Mouse (Mus musculus) kidney, postnatal 14 days (tissue): ENCODE results near the gene Gsap.

Experiments used
- DNase-seq: peaks from one replicate; pipeline ENCODE4 v3.0.0; 2022; ENCODE audit warnings: mixed read lengths

Gene Gsap

DNA sequence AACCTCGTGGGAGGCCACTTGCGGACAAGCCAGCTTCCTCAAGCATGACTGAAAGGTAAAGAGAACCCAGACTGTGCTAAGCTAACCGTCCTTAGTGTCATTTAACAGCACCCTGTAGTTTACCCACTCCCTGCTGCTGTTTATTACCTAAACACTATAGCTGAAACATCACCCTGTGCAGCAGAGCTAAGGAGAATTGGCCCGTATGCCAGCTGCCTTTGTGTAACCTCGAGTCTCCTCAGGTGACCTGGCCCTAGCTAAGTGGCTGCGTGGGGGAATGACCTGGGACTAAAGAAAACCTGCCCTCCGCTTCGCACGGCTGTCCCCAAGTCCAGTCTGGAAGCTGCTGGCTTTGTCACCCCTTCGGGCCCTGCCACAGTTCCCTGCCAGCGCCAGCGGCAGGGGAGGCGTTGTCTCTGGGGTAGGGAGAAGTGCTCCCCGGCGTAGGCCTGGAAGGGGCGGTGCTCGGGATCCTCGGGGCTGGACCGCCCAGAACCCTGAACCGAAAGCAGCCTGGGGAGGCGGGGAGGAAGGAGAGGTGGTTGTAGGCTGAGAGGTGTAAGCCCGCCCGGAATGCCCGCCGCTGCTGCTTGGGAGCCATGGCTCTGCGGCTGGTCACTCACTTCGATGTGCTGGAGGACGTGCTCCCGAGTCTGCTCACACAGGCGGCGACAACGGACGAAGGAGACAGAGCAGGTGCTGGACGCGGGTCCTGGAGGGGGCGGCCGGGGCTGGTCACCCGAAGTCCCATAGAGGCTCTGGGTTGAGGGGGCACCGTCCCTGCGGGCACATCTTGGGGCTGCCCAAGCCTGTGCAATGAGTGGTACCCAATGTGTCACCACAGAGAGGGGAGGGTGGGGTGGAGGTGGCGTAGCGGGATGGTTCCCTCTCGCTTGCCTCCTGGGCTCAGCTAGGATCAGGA is at the start of gene Gsap:
Gsap (plus strand) TSS at position 492 of the 922 bp plus-strand sequence.
- DNase-seq: peak; percentile 82

- no peak for DNase-seq
These were observed 49.5 kb upstream of the Gsap start for GRCm38 (mm10) chr5:21136575-21136974.

DNA sequence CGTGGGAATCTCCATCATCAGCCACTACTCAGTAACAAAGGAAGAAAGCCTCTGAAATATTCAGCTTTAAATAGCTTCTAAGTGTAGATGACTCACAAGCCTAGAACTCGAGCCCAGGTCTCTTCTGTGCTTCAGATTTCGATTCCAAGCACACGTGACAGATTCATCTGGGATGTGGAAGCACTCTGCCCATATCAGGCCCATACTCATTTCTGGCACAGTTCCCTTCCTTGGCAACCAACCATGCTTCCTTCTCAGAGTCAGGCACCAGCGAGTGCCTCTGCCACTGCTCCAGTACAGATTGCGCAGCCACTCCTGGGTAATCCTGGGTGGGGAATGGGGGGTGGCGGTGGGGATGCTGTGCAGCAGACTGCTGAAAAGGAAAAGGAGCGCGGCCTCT is 46.5 kb upstream of the Gsap start:
- peak; percentile 54 for DNase-seq

- peak; percentile 38 for DNase-seq
These were observed 44.9 kb upstream of the Gsap start for GRCm38 (mm10) chr5:21141133-21141551.

GRCm38 (mm10) chr5:21141626-21142025 is 44.4 kb upstream of the Gsap start:
- no peak for DNase-seq

GRCm38 (mm10) chr5:21143032-21143431 is 43.0 kb upstream of the Gsap start:
- DNase-seq: no peak

GRCm38 (mm10) chr5:21144506-21145169 is 41.4 kb upstream of the Gsap start:
- peak; percentile 81 for DNase-seq

DNA sequence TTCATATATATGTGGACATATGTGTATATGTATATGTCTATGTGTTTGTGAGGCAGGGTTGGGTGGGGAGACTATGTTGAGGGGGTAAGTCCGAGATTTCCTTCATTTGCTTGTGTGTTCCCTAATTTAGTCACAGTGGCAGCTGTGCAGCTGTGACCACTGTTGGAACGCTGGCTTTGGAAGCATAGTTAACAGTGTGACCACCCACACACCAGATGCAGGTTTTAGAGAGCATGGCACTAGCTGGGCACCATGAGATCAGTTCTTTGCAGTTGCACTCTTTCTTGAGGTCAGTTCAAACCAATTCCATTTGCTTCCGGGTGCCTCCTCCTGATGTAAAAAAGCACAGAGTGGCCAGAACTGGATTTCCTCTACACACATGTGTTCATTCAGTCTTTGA is 37.7 kb upstream of the Gsap start:
- DNase-seq: no peak

GRCm38 (mm10) chr5:21153672-21154071 is 32.4 kb upstream of the Gsap start:
- no peak for DNase-seq

DNA sequence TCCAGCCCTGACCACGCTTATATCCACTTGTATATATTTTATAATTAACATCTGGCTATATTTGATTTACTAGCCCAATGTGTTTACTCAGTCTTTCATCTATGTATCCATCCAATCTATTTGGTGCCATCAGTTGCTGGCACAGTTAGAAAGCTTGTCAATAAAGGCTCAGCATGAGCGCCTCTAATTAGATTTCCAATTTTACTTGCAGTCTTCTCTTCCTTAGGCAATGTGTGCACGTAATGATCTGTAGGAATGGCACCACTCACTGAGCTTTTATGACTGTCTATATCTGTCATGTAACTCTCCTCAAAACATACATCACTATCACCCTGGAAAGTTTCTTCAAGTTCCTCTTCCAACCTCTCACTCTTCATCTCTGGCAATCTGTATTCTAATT is 29.3 kb upstream of the Gsap start:
- no peak for DNase-seq

DNA sequence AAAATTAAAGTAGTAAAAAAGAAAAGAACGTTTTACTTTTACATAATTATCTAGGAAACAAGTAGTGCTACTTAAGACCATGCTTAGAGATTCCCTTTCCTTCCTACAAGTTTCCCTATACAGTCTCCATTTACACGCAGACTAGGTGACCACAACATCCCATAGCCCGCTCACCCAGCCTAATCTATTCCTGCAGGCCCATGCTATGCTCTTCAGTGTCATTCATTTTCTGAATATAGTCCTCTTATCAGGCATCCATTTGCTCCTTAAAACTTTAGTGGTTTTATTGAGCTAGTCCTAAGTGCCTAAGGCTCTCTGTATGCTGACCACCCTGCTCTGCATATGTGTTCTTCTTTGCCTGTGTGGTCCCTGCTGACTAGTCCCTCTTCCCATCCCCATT is 26.5 kb upstream of the Gsap start:
- DNase-seq: no peak

DNA sequence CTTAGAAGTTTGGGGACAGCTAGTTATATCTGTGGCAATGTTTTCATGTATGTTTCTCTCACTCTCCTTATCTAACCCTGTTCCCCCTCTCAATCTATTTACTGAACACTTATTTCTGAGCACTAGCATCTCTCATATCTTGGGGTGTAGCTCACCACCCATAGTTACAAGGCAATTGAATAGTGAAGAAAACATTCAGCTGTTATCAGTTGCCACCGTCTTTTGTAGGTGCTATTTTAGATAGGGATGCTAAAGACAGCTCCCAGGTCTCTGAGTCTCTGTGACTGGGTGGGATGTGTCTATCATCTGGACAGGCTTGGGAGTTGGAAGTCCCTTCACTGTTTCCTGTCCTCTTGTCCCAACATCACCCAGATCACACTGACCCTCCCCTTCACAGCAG is 25.3 kb upstream of the Gsap start:
- no peak for DNase-seq

DNA sequence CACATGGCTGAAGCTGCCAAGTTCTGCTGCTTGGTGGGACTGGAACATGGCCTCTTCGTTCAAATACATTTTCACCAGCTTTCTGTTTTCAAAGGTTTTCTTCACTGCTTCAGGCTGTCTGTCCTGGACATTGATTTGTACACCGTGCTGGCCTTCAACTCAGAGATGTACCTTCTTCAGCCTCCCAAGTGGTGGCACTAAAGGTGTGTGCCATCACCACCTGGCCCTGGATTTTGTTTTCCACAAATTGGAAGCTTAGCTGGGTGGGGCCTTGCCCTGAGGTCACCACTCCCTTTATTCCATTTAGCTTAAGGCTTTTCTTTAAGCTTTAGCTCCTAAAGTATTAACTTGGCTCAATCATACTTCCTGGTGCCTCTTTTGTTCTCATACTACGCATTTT is 22.6 kb upstream of the Gsap start:
- DNase-seq: no peak

GRCm38 (mm10) chr5:21168689-21169345 is 17.2 kb upstream of the Gsap start:
- peak; percentile 58 for DNase-seq

DNA sequence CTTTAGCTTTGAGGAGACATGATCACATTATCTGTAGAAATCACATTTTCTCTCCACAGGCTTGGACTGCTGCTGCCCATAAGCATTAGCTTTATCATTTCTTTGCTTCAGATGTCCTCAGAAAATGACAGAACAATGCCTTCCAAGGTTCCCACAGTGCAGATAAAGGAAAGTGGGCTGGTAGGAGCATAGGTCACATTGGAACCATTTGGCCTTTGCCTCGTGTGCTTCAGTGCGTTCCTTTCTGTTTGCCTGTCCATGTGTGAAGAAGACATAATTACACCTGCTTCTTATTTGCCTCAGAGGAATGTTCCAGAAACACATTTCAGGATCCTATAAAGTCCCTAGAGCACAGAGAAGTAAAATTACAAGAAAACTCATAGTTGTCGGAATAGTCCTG is 16.7 kb upstream of the Gsap start:
- no peak for DNase-seq

DNA sequence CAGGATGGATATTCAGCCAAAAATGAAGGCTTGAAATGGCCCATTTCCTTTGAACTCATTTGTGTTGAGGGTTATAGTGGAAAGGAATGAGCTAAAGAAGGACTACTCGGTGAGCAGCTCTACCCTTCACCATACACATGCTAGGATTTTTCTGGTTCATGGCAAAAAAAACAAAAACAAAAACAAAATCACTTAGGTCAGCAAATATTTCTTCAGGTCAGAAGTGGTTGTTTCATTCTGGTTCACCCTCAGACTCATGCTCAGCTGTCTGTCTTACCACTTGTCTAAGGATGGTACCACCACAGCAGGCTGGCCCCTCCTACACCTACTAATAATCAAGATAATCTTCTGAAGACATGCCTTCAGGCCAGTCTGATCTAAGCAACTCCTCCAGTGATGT is 16.2 kb upstream of the Gsap start:
- no peak for DNase-seq

GRCm38 (mm10) chr5:21170440-21170839 is 15.6 kb upstream of the Gsap start:
- no peak for DNase-seq

DNA sequence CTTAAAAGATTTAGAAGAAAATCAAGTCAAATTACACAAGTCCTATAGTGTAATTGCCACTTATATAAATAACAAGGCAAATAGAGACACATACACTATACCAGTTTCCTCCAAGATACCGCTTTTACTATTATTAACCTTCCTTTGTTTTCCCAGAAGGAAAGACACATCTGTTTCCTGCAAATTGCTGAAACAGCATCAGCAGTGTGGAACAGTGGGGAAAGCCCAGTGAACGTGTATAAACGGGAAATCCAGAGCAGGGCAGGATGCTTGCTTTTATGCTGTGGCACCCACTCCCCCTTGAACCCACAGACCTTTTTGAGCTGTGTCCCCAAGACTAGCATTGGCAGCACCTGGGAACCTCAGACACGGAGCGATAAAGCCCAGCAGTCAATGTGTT is 15.2 kb upstream of the Gsap start:
- DNase-seq: no peak

- no peak for DNase-seq
These were observed 14.7 kb upstream of the Gsap start for GRCm38 (mm10) chr5:21171336-21171735.

- DNase-seq: no peak
These were observed 13.7 kb upstream of the Gsap start for GRCm38 (mm10) chr5:21172316-21172715.

DNA sequence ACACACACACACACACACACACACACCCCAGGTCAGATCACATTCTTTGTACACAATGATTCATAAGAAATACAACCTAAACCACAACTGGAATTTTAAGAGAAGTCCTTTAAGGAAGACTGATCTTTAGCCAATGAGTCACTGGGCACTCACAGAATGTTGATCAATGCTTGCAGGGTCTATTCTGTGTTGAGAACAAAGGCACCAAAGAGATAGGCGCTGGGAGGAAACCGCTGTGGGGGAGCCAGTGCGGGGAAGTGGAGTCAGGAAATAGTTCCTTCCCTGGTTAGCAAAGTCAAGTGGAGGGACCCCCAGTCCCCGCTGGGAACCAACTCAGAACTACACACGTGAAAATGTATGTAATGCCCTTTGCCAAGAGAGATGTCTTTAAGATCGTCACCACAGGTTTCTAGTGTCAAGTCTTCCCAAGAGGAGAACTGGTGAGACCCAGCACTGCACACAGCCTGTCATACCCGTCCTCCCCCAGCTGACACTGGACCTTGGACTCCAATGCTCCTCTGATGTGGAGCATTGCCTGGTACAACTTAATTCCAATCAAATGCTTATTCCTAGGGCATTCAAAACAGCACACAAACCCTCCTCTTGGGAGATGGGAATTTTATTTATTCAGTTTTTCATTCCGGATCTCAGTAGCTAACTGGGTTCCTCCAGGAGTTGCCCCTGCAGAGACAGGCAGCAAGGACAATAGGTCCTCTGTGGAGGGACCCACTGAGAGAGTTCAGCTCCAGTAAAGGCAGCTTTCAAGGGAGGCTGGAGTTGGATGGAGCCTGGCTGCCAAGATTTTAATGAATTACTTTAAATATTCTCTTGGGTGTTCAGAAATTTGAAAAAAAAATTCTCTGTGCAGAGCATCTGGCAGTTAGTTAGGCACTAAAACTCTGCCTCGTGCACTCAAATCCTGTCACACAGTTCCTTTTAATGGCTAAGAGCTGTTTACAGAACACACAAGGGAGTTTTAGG is 10.6 kb upstream of the Gsap start:
- DNase-seq: no peak

DNA sequence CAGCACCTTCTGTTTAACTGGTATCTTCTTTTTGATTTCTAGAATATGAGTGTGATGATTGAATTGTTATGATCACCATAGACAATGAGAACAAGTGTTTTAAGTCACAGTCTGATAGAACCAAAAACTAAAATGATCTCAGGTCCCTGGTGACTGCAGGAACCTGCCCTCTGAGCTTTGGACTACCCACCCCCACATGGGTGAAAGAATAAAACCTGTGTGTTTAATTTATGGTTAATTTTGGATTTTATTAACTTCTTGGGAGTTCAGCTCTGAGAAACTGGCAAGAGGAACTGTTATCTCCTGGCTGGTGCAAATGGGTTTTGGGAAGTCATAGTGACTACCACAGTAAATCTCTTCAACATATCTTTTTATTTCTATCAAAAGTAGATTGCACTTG is 6.6 kb upstream of the Gsap start:
- DNase-seq: peak; percentile 32
